Comparison of ENCODE assay signal across 8 mouse cellular contexts in the genomic region with DNA sequence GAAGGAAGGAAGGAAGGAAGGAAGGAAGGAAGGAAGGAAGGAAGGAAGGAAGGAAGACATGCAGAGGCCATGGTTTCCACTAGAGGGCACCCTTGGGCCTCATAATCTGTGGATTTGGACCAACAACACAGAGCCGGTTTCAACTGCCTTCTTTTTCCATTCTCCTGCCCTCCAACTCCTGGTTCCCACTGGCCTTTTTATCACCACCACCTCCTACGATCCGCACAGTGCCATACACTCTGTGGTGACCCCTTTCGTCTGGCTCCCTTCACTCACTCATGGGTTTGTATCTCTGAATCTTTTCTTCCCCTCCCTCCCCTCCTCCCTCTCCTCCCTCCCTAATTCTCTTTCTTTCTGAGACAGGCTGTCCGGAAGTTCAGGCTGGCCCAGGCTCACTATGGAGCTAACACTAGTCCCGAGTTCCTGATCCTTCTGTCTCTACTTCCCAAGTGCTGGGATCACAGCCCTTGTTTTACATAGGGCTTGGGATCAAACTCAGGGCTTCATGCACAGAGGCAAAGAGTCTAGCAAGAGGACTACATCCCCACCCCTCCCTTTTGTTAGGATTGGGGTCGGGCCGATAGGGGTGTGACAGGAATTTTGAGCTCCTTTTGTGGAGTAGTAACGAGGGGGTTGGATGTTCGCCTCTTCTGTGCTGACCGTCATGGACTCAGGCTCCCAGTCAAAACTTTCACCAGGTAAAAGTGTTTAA. TPM values are rescaled to one million over a fixed set of nuclear protein-coding genes. Genes with fewer than 3 reads are reported as not detected.
DNase-seq lines count a peak whose midpoint lies in the region; ATAC-seq and TF ChIP-seq lines count a peak whose summit lies in the region.

No protein-coding gene starts in this region.

- no peaks in the 10 kb centered on the region for H3K36me3 ChIP-seq in kidney, adult 2 months (ENCODE audit: control insufficient read depth, insufficient read depth, low read length)
- no peaks in the 10 kb centered on the region for H3K36me3 ChIP-seq in lung, embryonic 15.5 days

- no peaks in the 10 kb centered on the region for H3K9me3 ChIP-seq in lung, embryonic 15.5 days

- 38% methylated on average over 11 of the region's 11 CpGs for WGBS in kidney, adult 2 months
- 31% methylated on average over 11 of the region's 11 CpGs for WGBS in lung, embryonic 15.5 days

- H3K4me2 ChIP-seq in lung, embryonic 15.5 days: peak overlapping the region; percentile 18; the same call in 1 of the 2 replicates

- ATAC-seq in CD4-positive, CD25-positive, alpha-beta regulatory T cell, adult 4 months: no peak
- no peak for ATAC-seq in lung, embryonic 15.5 days (ENCODE audit: borderline replicate concordance, extremely low read depth, low FRiP score, low TSS enrichment)

- peak; percentile 70 for TF ChIP-seq CTCF in kidney, adult 2 months (conservative IDR thresholded peaks at IDR 0.05; ENCODE audit: insufficient read depth, insufficient read length, low read depth, low read length)

- no peak overlapping the region for H3K4me3 ChIP-seq in kidney, adult 2 months (ENCODE audit: insufficient read depth, low read depth, low read length)
- no peak overlapping the region for H3K4me3 ChIP-seq in lung, embryonic 15.5 days

- H3K4me1 ChIP-seq in kidney, adult 2 months (ENCODE audit: control insufficient read depth, insufficient read depth, low read length): no peaks in the 10 kb centered on the region
- no peaks in the 10 kb centered on the region for H3K4me1 ChIP-seq in lung, embryonic 15.5 days

- H3K27me3 ChIP-seq in kidney, adult 2 months (replicated peaks; ENCODE audit: control insufficient read depth, insufficient read depth, low read length): no peaks in the 10 kb centered on the region
- no peaks in the 10 kb centered on the region for H3K27me3 ChIP-seq in lung, embryonic 15.5 days

- no peak overlapping the region for H3K9ac ChIP-seq in lung, embryonic 15.5 days

- no peak for TF ChIP-seq POLR2A in kidney, adult 2 months (IDR thresholded peaks at IDR 0.05; ENCODE audit: low read depth, low read length)

- H3K27ac ChIP-seq in kidney, adult 2 months (ENCODE audit: insufficient read depth, low read depth, low read length): no peak overlapping the region
- no peak overlapping the region for H3K27ac ChIP-seq in lung, embryonic 15.5 days

- peak; percentile 48 for DNase-seq in CD4-positive, CD25-positive, alpha-beta regulatory T cell, adult 2 months (ENCODE audit: low read depth, low spot score)
- peak; percentile 38 for DNase-seq in 416B (ENCODE audit: low read depth)
- DNase-seq in c-Kit-negative CD71-positive TER-119-positive erythroid progenitor cells, embryonic 14.5 days (ENCODE audit: low read depth, low spot score): peak; percentile 11
- peak; percentile 70 for DNase-seq in forelimb bud, embryonic 11.5 days (ENCODE audit: low read depth, low spot score)
- peak; percentile 57 for DNase-seq in kidney, adult 2 months
- peak; percentile 64 for DNase-seq in right cerebral cortex, postnatal 14 days

RNA-seq across cellular contexts. Expression of gene Dnaic2, which starts 9.9 kb away (rescaled TPM):
- not detected for polyA plus RNA-seq in CD4-positive, CD25-positive, alpha-beta regulatory T cell, adult 4 months (2017; shearing (Covaris generic))
- polyA plus RNA-seq in kidney, adult 2 months (2012; rRNA removed): 0.47 and 0.72 TPM in 2 replicates
- 3.4 and 3.9 TPM in 2 replicates for polyA plus RNA-seq in lung, embryonic 15.5 days (2015; fragmentation: Nextera tagmentation; extraction: Ambion mirVana)

RNA-seq across cellular contexts. Expression of gene Kif19a, which starts 28.1 kb away (rescaled TPM):
- polyA plus RNA-seq in CD4-positive, CD25-positive, alpha-beta regulatory T cell, adult 4 months (2017; shearing (Covaris generic)): not detected
- polyA plus RNA-seq in kidney, adult 2 months (2012; rRNA removed): 0.38 and 0.42 TPM in 2 replicates
- polyA plus RNA-seq in lung, embryonic 15.5 days (2015; fragmentation: Nextera tagmentation; extraction: Ambion mirVana): 0.29 and 0.40 TPM in 2 replicates

RNA-seq across cellular contexts. Expression of gene Btbd17, which starts 58.7 kb away (rescaled TPM):
- not detected for polyA plus RNA-seq in CD4-positive, CD25-positive, alpha-beta regulatory T cell, adult 4 months (2017; shearing (Covaris generic))
- 0.12 and 0.13 TPM in 2 replicates for polyA plus RNA-seq in kidney, adult 2 months (2012; rRNA removed)
- polyA plus RNA-seq in lung, embryonic 15.5 days (2015; fragmentation: Nextera tagmentation; extraction: Ambion mirVana): 0.71 and 1.1 TPM in 2 replicates

Comparison
In these comparisons a context has a peak if more than half of its experiments do, and no peak if none do; other contexts are left out.
1. DNase-seq: peak in every context shown above with its lines; median percentile 70 in forelimb bud, embryonic 11.5 days; 64 in right cerebral cortex, postnatal 14 days; 57 in kidney, adult 2 months; 48 in CD4-positive, CD25-positive, alpha-beta regulatory T cell, adult 2 months; 38 in 416B; 11 in c-Kit-negative CD71-positive TER-119-positive erythroid progenitor cells, embryonic 14.5 days.